Mouse (Mus musculus): Measurements from ENCODE around the gene Gm21981.

DNA sequence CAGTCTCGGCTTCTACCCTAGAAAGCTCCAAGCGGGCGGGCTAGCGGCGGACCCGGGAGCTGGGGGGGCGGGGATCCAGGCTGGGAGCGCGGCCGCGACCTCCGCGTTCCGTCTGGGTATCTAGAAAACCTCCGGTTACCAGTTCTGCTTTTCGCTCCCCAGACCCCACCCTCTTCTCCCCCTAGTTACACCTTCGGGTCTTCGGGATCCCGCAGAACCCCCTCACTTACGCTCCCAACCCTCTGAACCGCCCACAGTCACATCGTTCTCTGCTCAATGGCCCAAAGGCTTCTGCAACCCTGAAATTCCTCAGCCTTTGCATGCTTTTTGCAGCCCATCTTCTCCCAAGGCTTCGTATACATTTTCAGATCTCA, 1.1 kb upstream of the Gm21981 start:
- TF ChIP-seq POLR2A (IDR thresholded peaks at IDR 0.05; ENCODE audit: control insufficient read depth, extremely low read depth, insufficient read depth, low read length, poor library complexity) (no peak), CTCF (IDR thresholded peaks at IDR 0.05; ENCODE audit: borderline replicate concordance, control insufficient read depth, extremely low read depth, insufficient read depth, low read length, poor library complexity) (no peak)

All from thymus, adult 2 months (tissue).